In the genomic region with DNA sequence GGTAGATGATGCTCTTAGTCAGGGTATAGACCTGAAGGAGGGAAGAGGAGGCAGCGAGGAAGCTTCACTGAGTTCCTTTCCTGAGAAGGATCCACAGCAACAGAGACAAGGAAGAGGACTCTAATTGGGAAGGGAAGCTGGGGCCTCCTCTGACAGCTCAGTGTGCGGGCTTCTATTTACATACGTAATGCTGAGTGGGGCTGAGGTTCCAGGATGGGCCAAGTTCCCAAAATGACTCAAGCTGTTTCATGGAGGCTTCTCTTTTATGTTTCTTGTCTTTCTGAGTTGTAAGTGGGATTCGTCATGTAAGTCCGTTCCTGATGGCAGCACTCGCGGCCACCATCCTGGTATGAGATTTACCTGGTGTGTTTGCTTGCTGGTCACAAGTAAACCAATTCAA, we compare ENCODE assay signal across 22 mouse cellular contexts. TPM values are rescaled to one million over a fixed set of nuclear protein-coding genes. Genes with fewer than 3 reads are reported as not detected.
A peak's percentile ranks its signal among the peaks of the same experiment; 100 is the strongest.
DNase-seq lines count a peak whose midpoint lies in the region; ATAC-seq lines count a peak whose summit lies in the region.
"Had no signal": no experiment of that assay in that cellular context is flagged by ENCODE, and none has a peak within 500 bp of the region (broad histone marks: within the 10 kb centered on the region; RNA-seq: fewer than 3 reads in every experiment).

No protein-coding gene starts in this region.

- no peak overlapping the region for H3K4me3 ChIP-seq in midbrain, embryonic 11.5 days (ENCODE audit: low read depth, low read length)
- H3K4me3 ChIP-seq: embryonic facial prominence, embryonic 15.5 days; erythroblast, embryonic 14.5 days; forebrain, embryonic 10.5 days; heart, adult 2 months; heart, embryonic 15.5 days; hindbrain, embryonic 10.5 days had no signal

- H3K4me2 ChIP-seq in midbrain, embryonic 11.5 days = no peak overlapping the region
- H3K4me2 ChIP-seq: embryonic facial prominence, embryonic 15.5 days; heart, embryonic 11.5 days; heart, embryonic 15.5 days; hindbrain, embryonic 14.5 days had no signal

- H3K27me3 ChIP-seq in midbrain, embryonic 11.5 days (ENCODE audit: control insufficient read depth, insufficient read depth, low read length) = no peaks in the 10 kb centered on the region
- H3K27me3 ChIP-seq: CH12.LX; embryonic facial prominence, embryonic 15.5 days had no signal

- no peaks in the 10 kb centered on the region for H3K9me3 ChIP-seq in midbrain, embryonic 11.5 days (ENCODE audit: control insufficient read depth, low read length)
- H3K9me3 ChIP-seq: embryonic facial prominence, embryonic 15.5 days; forebrain, embryonic 10.5 days; heart, embryonic 15.5 days; hindbrain, embryonic 10.5 days had no signal

- H3K4me1 ChIP-seq in midbrain, embryonic 11.5 days (ENCODE audit: control insufficient read depth, insufficient read depth, low read length) = no peaks in the 10 kb centered on the region
- H3K4me1 ChIP-seq: embryonic facial prominence, embryonic 15.5 days; forebrain, embryonic 10.5 days; hindbrain, embryonic 10.5 days had no signal

- 90% methylated on average over 7 of the region's 7 CpGs for WGBS in midbrain, embryonic 11.5 days

- H3K27ac ChIP-seq in midbrain, embryonic 11.5 days (ENCODE audit: low read depth, low read length) = no peak overlapping the region
- H3K27ac ChIP-seq: embryonic facial prominence, embryonic 15.5 days; forebrain, embryonic 10.5 days; heart, adult 2 months; heart, embryonic 15.5 days; hindbrain, embryonic 10.5 days; hindbrain, embryonic 14.5 days had no signal

- no peaks in the 10 kb centered on the region for H3K36me3 ChIP-seq in midbrain, embryonic 11.5 days (ENCODE audit: control insufficient read depth, insufficient read depth, low read length)
- H3K36me3 ChIP-seq: embryonic facial prominence, embryonic 15.5 days; forebrain, embryonic 10.5 days; heart, embryonic 15.5 days; hindbrain, embryonic 10.5 days had no signal

- DNase-seq in heart, adult 11 months = peak; percentile 88
- no peak for DNase-seq in heart, postnatal 10 days
- DNase-seq in lung, postnatal 10 days = peak; percentile 34
- no peak for DNase-seq in lung, postnatal 36 days
- peak; percentile 33 for DNase-seq in brain, adult 2 months (ENCODE audit: low read depth, low spot score)
- DNase-seq in midbrain, embryonic 11.5 days (ENCODE audit: low spot score, missing footprints) = no peak
- DNase-seq: adrenal gland, adult 2 months; adrenal gland, postnatal 25 days; cerebellum, adult 11-12 months; cerebellum, adult 9-11 months; cerebellum, postnatal 36 days; gastrocnemius, postnatal 10 days; heart, adult 2 months had no signal

- intact Hi-C loops in heart, postnatal 10 days (cut with DNase I) = no loop called here

- H3K9ac ChIP-seq in midbrain, embryonic 11.5 days (ENCODE audit: low read length) = no peak overlapping the region
- H3K9ac ChIP-seq: embryonic facial prominence, embryonic 15.5 days; heart, embryonic 15.5 days; hindbrain, embryonic 14.5 days had no signal

- no peak for ATAC-seq in midbrain, embryonic 11.5 days (ENCODE audit: low FRiP score)
- ATAC-seq: forebrain, embryonic 14.5 days had no signal

RNA-seq across cellular contexts. Expression of a gene that starts 27.1 kb away (rescaled TPM):
- 1 to 10 TPM; 7.4 to 9.6 TPM for total RNA-seq in heart, postnatal 10 days (2021)
- 0.98 and 1.3 TPM in 2 replicates for polyA plus RNA-seq in midbrain, embryonic 11.5 days (2014; fragmentation: Nextera tagmentation; extraction: Ambion mirVana)

RNA-seq across cellular contexts. Expression of a gene that starts 43.8 kb away (rescaled TPM):
- 1 to 10 TPM in 1 of 2 experiments, under 1 TPM in 1; 0.72 to 1.3 TPM for total RNA-seq in heart, postnatal 10 days (2021)
- 0.43 and 0.92 TPM in 2 replicates for polyA plus RNA-seq in midbrain, embryonic 11.5 days (2014; fragmentation: Nextera tagmentation; extraction: Ambion mirVana)

Comparison
In these comparisons a context has a peak if more than half of its experiments do, and no peak if none do; other contexts are left out.
1. DNase-seq: peak in heart, adult 11 months (single experiment), lung, postnatal 10 days (single experiment) and brain, adult 2 months (single experiment); none in heart, postnatal 10 days (0 of 2), lung, postnatal 36 days (single experiment) and midbrain, embryonic 11.5 days (single experiment).